Mouse (Mus musculus): ENCODE measurements around the gene Olig2.

Olig2 gene

DNA sequence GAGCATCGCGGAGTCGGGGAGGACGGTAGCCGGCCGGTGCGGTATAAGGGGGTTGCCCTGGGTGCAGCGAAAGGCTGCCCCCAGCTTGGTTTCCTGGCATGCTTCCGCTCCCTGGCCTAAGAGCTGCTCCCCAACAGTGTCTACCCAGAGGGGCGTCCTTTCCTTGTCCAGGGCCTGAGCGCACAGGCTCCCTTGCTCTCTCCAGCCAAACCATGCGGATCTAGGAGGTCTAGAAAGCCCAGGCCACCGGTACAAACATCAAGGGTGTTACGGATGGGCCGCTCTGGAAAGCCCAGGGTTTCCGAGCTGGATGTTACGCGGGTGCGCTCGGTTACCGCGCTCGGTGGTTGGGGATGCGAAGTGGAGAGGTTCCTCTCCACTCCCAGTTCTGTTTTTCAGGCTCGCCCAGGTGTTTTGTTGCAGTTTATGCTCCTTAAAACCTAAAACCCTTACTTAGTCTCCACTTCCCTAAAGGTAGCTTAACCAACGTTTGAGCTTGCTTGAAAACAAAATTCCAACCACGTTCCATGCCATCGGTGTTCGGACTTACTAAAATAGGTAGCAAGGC, 45.8 kb downstream of the Olig2 start:
- no peak for DNase-seq (ENCODE audit: low spot score)

DNA sequence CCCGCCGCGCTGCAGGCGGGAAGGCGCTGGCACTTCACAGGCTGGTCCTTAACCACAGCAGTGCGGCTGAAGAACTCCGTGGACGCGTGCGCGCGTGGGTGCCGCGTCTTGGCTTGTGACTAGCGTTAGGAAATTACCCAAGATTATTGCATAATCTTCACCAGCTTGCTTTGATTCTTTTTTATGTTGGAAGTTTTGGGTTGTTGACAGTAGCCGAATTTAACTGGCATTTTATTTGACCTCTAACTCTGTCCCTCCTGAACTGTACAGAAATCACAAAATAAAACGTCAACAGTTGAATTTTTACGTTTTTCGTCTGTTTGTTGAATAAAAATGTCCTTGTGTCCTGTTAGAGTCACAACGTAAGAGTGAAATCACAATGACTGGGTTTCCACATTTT, 46.4 kb downstream of the Olig2 start:
- DNase-seq (ENCODE audit: low spot score): no peak

Data from ovary, postnatal 14 days (tissue).